Mouse (Mus musculus): Measurements from ENCODE around the gene Htr1d. TPM values are rescaled to one million over a fixed set of nuclear protein-coding genes. Genes with fewer than 3 reads are reported as not detected.
A peak's percentile ranks its signal among the peaks of the same experiment; 100 is the strongest.

Htr1d gene
- polyA plus RNA-seq, 1 experiment from 2014 or later: 0.25 TPM

GRCm38 (mm10) chr4:136470347-136471071, 47.2 kb downstream of the Htr1d start:
- Histone ChIP-seq H3K4me3 (replicated peaks; ENCODE audit: low read depth, low read length) (peak overlapping the region; percentile 95), H3K9ac (ENCODE audit: low read depth, low read length) (peak overlapping the region; percentile 80), H3K9me3 (replicated peaks; ENCODE audit: low read length) (no peaks in the 10 kb centered on the region), H3K4me2 (ENCODE audit: low read length) (peak overlapping the region; percentile 77), H3K4me1 (replicated peaks; ENCODE audit: insufficient read depth, low read length) (peaks cover 23% of the 10 kb centered on the region; the same call in 1 of the 2 replicates), H3K36me3 (ENCODE audit: insufficient read depth, low read length) (no peaks in the 10 kb centered on the region), H3K27me3 (ENCODE audit: insufficient read depth, low read length) (no peaks in the 10 kb centered on the region), H3K27ac (peak overlapping the region; percentile 97)
- no peak for TF ChIP-seq CTCF (IDR thresholded peaks at IDR 0.05; ENCODE audit: low read depth)
- ATAC-seq (replicated peaks; ENCODE audit: low FRiP score, low read depth): peak; percentile 40
- under 1% methylated on average over 43 of the region's 58 CpGs for WGBS
- peak; percentile 58 for DNase-seq (ENCODE audit: low spot score)

GRCm38 (mm10) chr4:136476692-136477091, 53.4 kb downstream of the Htr1d start:
- 89% methylated on average over 1 of the region's 1 CpGs for WGBS
- no peak overlapping the region for H3K4me3 ChIP-seq (replicated peaks; ENCODE audit: low read depth, low read length)
- no peaks in the 10 kb centered on the region for H3K9me3 ChIP-seq (replicated peaks; ENCODE audit: low read length)
- H3K27me3 ChIP-seq (ENCODE audit: insufficient read depth, low read length): no peaks in the 10 kb centered on the region
- ATAC-seq (replicated peaks; ENCODE audit: low FRiP score, low read depth) (no peak), DNase-seq (ENCODE audit: low spot score) (no peak)
- H3K4me1 ChIP-seq (replicated peaks; ENCODE audit: insufficient read depth, low read length): peaks cover 14% of the 10 kb centered on the region; the same call in 1 of the 2 replicates
- TF ChIP-seq CTCF (IDR thresholded peaks at IDR 0.05; ENCODE audit: low read depth): no peak
- H3K9ac ChIP-seq (ENCODE audit: low read depth, low read length): no peak overlapping the region
- no peaks in the 10 kb centered on the region for H3K36me3 ChIP-seq (ENCODE audit: insufficient read depth, low read length)
- H3K27ac ChIP-seq: no peak overlapping the region
- H3K4me2 ChIP-seq (ENCODE audit: low read length): no peak overlapping the region

DNA sequence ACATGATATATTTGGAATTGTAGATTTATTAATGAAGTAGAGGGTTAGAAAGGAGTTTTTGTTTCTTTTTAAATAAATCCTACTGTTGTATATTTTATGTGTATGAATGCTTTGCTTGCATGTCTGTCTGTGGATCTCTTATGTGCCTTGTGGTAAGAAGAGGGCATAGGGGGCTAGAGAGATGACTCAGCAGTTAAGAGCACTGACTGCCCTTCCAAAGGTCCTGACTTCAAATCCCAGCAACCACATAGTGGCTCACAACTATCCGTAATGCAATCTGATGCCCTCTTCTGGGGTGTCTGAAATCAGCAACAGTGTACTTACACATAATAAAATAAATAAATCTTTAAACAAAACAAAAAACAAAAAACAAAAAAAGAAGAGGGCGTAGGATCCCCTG, 63.2 kb downstream of the Htr1d start:
- H3K36me3 ChIP-seq (ENCODE audit: insufficient read depth, low read length): no peaks in the 10 kb centered on the region
- no peak overlapping the region for H3K9ac ChIP-seq (ENCODE audit: low read depth, low read length)
- H3K4me3 ChIP-seq (replicated peaks; ENCODE audit: low read depth, low read length): no peak overlapping the region
- H3K4me2 ChIP-seq (ENCODE audit: low read length): no peak overlapping the region
- DNase-seq (ENCODE audit: low spot score) (no peak), ATAC-seq (replicated peaks; ENCODE audit: low FRiP score, low read depth) (no peak)
- H3K27ac ChIP-seq: no peak overlapping the region
- H3K9me3 ChIP-seq (replicated peaks; ENCODE audit: low read length): no peaks in the 10 kb centered on the region
- 85% methylated on average over 2 of the region's 2 CpGs for WGBS
- H3K4me1 ChIP-seq (replicated peaks; ENCODE audit: insufficient read depth, low read length): no peaks in the 10 kb centered on the region
- no peaks in the 10 kb centered on the region for H3K27me3 ChIP-seq (ENCODE audit: insufficient read depth, low read length)
- no peak for TF ChIP-seq CTCF (IDR thresholded peaks at IDR 0.05; ENCODE audit: low read depth)

Other genes starting within 250 kb of the Htr1d start
- 2.7 and 3.0 TPM in 2 replicates for gene Asap3, start 217.2 kb upstream of the Htr1d start, polyA plus RNA-seq (2015; fragmentation: Nextera tagmentation; extraction: Ambion mirVana)
- 11.2 and 12.3 TPM in 2 replicates for gene Tcea3, start 175.8 kb upstream of the Htr1d start, polyA plus RNA-seq (2015; fragmentation: Nextera tagmentation; extraction: Ambion mirVana)
- 13.8 and 15.2 TPM in 2 replicates for gene Zfp46, start 138.8 kb upstream of the Htr1d start, polyA plus RNA-seq (2015; fragmentation: Nextera tagmentation; extraction: Ambion mirVana)
- 121 and 130 TPM in 2 replicates for gene Hnrnpr, start 112.6 kb upstream of the Htr1d start, polyA plus RNA-seq (2015; fragmentation: Nextera tagmentation; extraction: Ambion mirVana)
- 0.55 and 0.68 TPM in 2 replicates for gene 6030445D17Rik, start 38.7 kb downstream of the Htr1d start, polyA plus RNA-seq (2015; fragmentation: Nextera tagmentation; extraction: Ambion mirVana)
- gene Luzp1, start 46.2 kb downstream of the Htr1d start, polyA plus RNA-seq (2015; fragmentation: Nextera tagmentation; extraction: Ambion mirVana): 111 and 114 TPM in 2 replicates
- 28.8 TPM in 2 replicates for gene Kdm1a, start 179.2 kb downstream of the Htr1d start, polyA plus RNA-seq (2015; fragmentation: Nextera tagmentation; extraction: Ambion mirVana)
- not detected in 2 replicates for gene Tex46, start 186.9 kb downstream of the Htr1d start, polyA plus RNA-seq (2015; fragmentation: Nextera tagmentation; extraction: Ambion mirVana)
- not detected in 2 replicates for gene Lactbl1, start 199.1 kb downstream of the Htr1d start, polyA plus RNA-seq (2015; fragmentation: Nextera tagmentation; extraction: Ambion mirVana)

All from kidney, postnatal 0 days (tissue).